Mouse (Mus musculus) limb, embryonic 11.5 days (tissue): ENCODE results near the gene Med13. TPM values are rescaled to one million over a fixed set of nuclear protein-coding genes. Genes with fewer than 3 reads are reported as not detected.

ENCODE experiments used
- ATAC-seq: fragments of 200-750 bp; cut with Nextera tagmentation; 2 replicates; pipeline ENCODE4 v1.8.0; 2017; ENCODE audit warnings: low read depth; ENCODE audit not compliant: insufficient number of reproducible peaks, low FRiP score, low TSS enrichment
- DNase-seq: peaks from one replicate; pipeline ENCODE4 v3.0.0-alpha.2; 2015; ENCODE audit warnings: low spot score
- H3K27ac ChIP-seq: fragments of 300-500 bp; sonication (generic); replicated peaks from 2 replicates; pipeline ENCODE4 v1.5.1; 2014; ENCODE audit warnings: low read depth, mild to moderate bottlenecking, low read length
- H3K27me3 ChIP-seq: fragments of 300-500 bp; sonication (generic); 2 replicates; pipeline ENCODE4 v1.6.1; 2014; ENCODE audit warnings: mild to moderate bottlenecking, low read length, mixed read lengths; ENCODE audit not compliant: control insufficient read depth, insufficient read depth
- H3K36me3 ChIP-seq: fragments of 300-500 bp; sonication (generic); 2 replicates; pipeline ENCODE4 v1.6.1; 2014; ENCODE audit warnings: mild to moderate bottlenecking, low read length, moderate library complexity, mixed read lengths; ENCODE audit not compliant: control insufficient read depth, insufficient read depth
- H3K4me1 ChIP-seq: fragments of 300-500 bp; sonication (generic); 2 replicates; pipeline ENCODE4 v1.6.1; 2014; ENCODE audit warnings: low read length, mixed read lengths; ENCODE audit not compliant: control insufficient read depth, insufficient read depth
- H3K4me2 ChIP-seq: fragments of 300-500 bp; sonication (generic); 2 replicates; pipeline ENCODE4 v1.6.1; 2014; ENCODE audit warnings: low read depth, mild to moderate bottlenecking, moderate library complexity; ENCODE audit not compliant: severe bottlenecking
- H3K4me3 ChIP-seq: fragments of 300-500 bp; sonication (generic); 2 replicates; pipeline ENCODE4 v1.5.1; 2014; ENCODE audit warnings: low read depth, low read length
- H3K9ac ChIP-seq: fragments of 300-500 bp; sonication (generic); 2 replicates; pipeline ENCODE4 v1.6.1; 2014; ENCODE audit warnings: mild to moderate bottlenecking, low read length
- H3K9me3 ChIP-seq: fragments of 300-500 bp; sonication (generic); 2 replicates; pipeline ENCODE4 v1.6.1; 2016; ENCODE audit warnings: low read length; ENCODE audit not compliant: control insufficient read depth
- WGBS: fragments of 180-500 bp; shearing (Covaris S2); extraction: QIAGEN DNeasy Blood & Tissue Kit; methylation state at CpG from one replicate; pipeline ENCODE4 v1.1.7; 2014; 5-methylcytosine and 5-hydroxymethylcytosine counted together
- polyA plus RNA-seq: library from polyadenylated mRNA; unstranded; fragments of >200 nt; fragmentation: Nextera tagmentation; extraction: Ambion mirVana; gene quantifications from 2 replicates; pipeline ENCODE4 v1.2.1, GENCODE M21; 2014

Med13 gene
- polyA plus RNA-seq, 1 experiment from 2014 or later = 13.0 TPM

DNA sequence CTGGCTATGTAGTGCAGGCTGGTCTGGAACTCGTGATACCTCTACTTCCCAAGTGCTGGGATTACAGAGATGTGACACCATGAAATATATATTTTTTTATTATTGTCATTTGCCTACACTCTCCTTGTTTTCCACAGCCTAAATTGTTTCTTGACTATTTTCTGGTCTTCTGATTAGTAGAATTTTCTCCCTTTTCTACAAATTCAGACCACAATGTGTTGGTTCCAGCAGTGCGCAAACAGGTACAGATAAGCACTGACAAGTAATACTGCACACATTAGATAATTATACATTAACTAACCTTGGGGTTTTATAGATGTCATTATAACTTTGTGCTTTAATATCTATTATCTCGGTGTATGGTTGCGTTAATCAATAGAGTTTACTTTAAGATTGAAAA lies 37.7 kb upstream of the Med13 start:
- Histone ChIP-seq H3K36me3 (no peaks in the 10 kb centered on the region), H3K4me1 (peaks cover 5% of the 10 kb centered on the region; the same call in 1 of the 2 replicates), H3K9ac (no peak overlapping the region), H3K27me3 (no peaks in the 10 kb centered on the region), H3K9me3 (no peaks in the 10 kb centered on the region), H3K4me2 (no peak overlapping the region), H3K27ac (no peak overlapping the region), H3K4me3 (no peak overlapping the region)
- 90% methylated on average over 4 of the region's 4 CpGs for WGBS
- ATAC-seq = no peak
- DNase-seq = no peak

DNA sequence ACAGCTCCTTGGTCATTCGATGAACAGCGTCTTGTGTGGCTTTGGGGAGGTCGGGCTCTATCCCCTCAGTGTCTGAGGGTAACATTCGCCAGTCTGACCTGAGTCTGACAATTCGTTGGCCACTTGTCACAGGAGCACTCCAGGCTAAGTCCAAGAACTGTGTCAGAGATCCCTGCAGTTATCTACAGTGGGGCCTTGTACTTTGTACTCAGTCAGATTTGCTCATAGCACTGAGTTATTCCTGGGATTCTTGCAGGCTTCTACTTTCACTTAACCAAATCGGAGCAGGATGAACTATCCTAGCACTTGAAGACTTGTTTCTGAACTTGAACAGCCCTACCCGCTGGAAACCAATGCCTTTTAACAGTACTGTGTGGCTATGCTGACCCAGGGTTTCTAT lies 34.3 kb upstream of the Med13 start:
- ATAC-seq = no peak
- H3K9me3 ChIP-seq = no peaks in the 10 kb centered on the region

DNA sequence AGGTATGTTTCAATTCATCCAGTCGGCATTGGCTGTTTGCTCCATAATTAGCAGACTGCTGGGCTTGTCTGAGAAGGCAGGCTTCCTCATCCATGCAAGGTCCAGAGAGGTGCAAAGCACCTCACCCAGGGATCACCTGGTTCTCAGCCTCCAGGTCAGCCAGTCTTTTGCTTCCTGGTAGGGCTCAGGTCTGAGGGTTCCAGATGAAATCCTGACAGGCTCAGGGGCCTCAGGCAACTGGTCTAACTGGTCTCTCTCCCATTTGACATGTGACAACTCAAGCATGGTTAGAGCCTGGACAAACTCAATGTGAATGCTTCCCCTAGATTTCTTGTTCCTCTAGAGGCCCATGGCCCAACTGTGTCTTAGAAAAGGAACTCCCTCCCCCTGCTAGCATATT lies 32.9 kb upstream of the Med13 start:
- no peak overlapping the region for H3K27ac ChIP-seq
- H3K9me3 ChIP-seq = no peaks in the 10 kb centered on the region
- no peak overlapping the region; the same call in 1 of the 2 replicates for H3K9ac ChIP-seq
- H3K36me3 ChIP-seq = no peaks in the 10 kb centered on the region
- H3K4me2 ChIP-seq = no peak overlapping the region
- no peak for ATAC-seq
- peaks cover 10% of the 10 kb centered on the region; the same call in 1 of the 2 replicates for H3K4me1 ChIP-seq
- 62% methylated on average over 1 of the region's 1 CpGs for WGBS
- no peak overlapping the region for H3K4me3 ChIP-seq
- DNase-seq = no peak
- no peaks in the 10 kb centered on the region for H3K27me3 ChIP-seq

More for the DNA sequence above, 34.3 kb upstream of the Med13 start:
- WGBS = 89% methylated on average over 7 of the region's 7 CpGs
- no peaks in the 10 kb centered on the region for H3K36me3 ChIP-seq
- peaks cover 5% of the 10 kb centered on the region; the same call in 1 of the 2 replicates for H3K4me1 ChIP-seq
- H3K27ac ChIP-seq = no peak overlapping the region
- no peak overlapping the region for H3K9ac ChIP-seq
- H3K4me3 ChIP-seq = no peak overlapping the region
- no peak for DNase-seq
- no peak overlapping the region for H3K4me2 ChIP-seq
- no peaks in the 10 kb centered on the region for H3K27me3 ChIP-seq

DNA sequence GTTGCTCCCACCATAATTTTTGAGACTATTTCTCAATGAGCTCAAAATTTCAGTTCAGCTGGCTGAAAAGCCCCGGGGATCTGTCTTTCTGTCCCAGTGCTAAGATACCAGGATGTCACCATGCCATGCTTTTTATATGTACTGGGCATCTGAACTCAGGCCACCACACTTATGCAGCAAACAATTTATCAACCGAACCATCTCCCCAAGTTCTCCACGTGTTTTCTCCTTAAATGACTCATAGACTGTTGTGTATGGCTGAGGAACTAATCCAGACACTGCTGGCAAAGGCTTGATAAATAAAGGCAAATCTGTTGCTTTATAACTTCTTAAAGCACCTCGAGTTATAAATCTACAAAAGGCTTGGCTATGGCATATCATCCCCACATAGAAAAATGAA lies 32.1 kb upstream of the Med13 start:
- 85% methylated on average over 4 of the region's 4 CpGs for WGBS
- H3K4me2 ChIP-seq = no peak overlapping the region
- H3K4me3 ChIP-seq = no peak overlapping the region
- ATAC-seq (no peak), DNase-seq (no peak)
- no peaks in the 10 kb centered on the region for H3K36me3 ChIP-seq
- H3K4me1 ChIP-seq = peaks cover 9% of the 10 kb centered on the region; the same call in 1 of the 2 replicates
- no peaks in the 10 kb centered on the region for H3K9me3 ChIP-seq
- no peak overlapping the region for H3K9ac ChIP-seq
- no peak overlapping the region for H3K27ac ChIP-seq
- no peaks in the 10 kb centered on the region for H3K27me3 ChIP-seq

DNA sequence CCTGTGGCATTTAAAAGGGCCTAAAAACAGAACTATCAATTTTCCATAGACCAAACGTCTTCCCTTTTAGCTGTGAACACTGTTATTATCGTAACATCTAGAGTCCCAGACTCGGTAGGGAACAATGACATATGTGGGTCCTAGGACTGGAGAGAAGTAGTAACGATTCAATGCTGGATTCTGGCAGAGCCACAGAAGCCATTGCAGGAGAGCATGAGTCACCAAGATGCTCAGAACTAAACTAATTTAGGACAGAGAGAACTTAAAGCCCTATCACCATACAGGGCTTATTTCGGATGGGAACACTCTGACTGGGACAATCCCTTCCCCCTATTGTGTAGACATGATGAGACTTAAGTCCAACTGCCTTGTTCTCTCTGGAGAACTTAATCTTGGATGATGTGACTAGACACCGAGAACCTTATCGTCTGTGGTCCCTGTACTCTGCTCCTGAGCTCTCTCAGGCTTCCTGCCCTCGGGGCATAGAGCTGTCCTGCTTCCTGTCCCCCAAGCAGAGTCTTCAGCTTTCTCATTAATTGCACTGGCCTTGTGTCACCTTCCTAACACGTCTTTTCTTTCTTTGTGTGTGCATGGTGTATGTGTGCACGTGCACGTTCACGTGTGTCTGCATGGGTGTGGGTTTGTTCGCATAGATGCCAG lies 31.5 kb upstream of the Med13 start:
- no peak overlapping the region for H3K9ac ChIP-seq
- no peaks in the 10 kb centered on the region for H3K36me3 ChIP-seq
- H3K27ac ChIP-seq = no peak overlapping the region
- no peak overlapping the region for H3K4me2 ChIP-seq
- H3K27me3 ChIP-seq = no peaks in the 10 kb centered on the region
- DNase-seq = no peak
- 87% methylated on average over 13 of the region's 13 CpGs for WGBS
- no peak for ATAC-seq
- H3K4me3 ChIP-seq = no peak overlapping the region
- H3K4me1 ChIP-seq = peaks cover 9% of the 10 kb centered on the region; the same call in 1 of the 2 replicates
- H3K9me3 ChIP-seq = no peaks in the 10 kb centered on the region

DNA sequence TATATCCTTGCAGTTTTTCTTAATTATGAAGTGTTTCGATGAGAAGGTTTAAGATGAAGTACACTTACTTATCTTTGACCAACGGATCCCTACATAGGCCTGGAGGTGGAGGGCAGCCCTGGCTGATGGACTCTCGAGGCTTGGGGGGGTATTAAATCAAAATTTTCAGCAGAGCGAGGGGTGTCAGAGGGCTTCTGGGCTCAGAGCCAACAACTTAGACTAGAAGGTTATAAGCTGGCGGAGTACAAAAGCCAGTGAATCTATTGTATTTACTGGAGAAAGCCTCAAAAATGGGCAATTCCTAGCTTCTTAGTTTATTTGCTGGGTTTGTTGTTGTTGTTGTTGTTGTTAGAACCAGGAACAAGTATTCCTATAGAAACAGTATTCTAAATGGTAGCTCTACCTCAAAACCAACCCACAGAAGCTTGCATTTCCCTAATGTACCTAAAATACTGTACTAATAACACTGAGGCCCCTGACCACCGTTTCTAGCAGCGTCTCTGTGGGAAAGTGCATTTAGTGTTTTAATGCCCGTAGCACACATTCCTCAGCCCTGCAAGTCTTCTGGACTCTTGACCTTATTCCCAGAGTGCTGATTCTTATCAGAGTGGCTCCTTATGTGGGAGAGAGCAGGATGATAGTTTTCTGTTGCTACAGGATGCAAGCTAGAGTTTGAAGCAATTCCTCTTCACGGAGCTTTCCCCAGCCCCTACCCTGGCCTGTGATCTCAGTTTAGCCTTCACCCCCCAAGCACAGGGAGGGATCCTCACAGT lies 29.9 kb upstream of the Med13 start:
- Histone ChIP-seq H3K4me3 (no peak overlapping the region), H3K27ac (no peak overlapping the region), H3K9me3 (no peaks in the 10 kb centered on the region), H3K36me3 (no peaks in the 10 kb centered on the region), H3K4me2 (no peak overlapping the region), H3K27me3 (no peaks in the 10 kb centered on the region), H3K9ac (no peak overlapping the region), H3K4me1 (peaks cover 9% of the 10 kb centered on the region; the same call in 1 of the 2 replicates)
- no peak for DNase-seq
- ATAC-seq = no peak
- 55% methylated on average over 9 of the region's 9 CpGs for WGBS

DNA sequence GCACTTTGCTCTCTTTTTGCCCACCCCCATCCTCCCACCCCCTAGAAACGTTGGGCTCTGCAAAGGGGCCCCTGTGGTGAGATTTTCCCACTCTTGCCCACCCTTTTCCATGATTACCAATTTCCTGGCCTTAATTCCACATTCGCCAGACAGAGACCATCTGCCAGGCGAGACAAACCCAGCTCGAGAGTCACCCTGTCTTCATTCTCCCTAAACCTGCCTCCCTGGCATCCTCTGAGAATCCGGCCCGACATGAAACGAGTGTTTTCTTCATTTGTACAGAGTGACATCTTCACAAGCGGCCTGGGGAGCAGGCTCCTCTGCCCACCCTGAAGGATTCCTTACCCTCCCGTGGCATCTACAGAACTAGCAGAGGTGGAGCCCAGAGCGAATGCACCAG lies 29.2 kb upstream of the Med13 start:
- Histone ChIP-seq H3K36me3 (no peaks in the 10 kb centered on the region), H3K4me3 (no peak overlapping the region), H3K9ac (no peak overlapping the region), H3K4me1 (peaks cover 9% of the 10 kb centered on the region; the same call in 1 of the 2 replicates), H3K4me2 (no peak overlapping the region), H3K9me3 (no peaks in the 10 kb centered on the region), H3K27me3 (no peaks in the 10 kb centered on the region), H3K27ac (no peak overlapping the region)
- 75% methylated on average over 10 of the region's 10 CpGs for WGBS
- ATAC-seq = no peak
- no peak for DNase-seq

DNA sequence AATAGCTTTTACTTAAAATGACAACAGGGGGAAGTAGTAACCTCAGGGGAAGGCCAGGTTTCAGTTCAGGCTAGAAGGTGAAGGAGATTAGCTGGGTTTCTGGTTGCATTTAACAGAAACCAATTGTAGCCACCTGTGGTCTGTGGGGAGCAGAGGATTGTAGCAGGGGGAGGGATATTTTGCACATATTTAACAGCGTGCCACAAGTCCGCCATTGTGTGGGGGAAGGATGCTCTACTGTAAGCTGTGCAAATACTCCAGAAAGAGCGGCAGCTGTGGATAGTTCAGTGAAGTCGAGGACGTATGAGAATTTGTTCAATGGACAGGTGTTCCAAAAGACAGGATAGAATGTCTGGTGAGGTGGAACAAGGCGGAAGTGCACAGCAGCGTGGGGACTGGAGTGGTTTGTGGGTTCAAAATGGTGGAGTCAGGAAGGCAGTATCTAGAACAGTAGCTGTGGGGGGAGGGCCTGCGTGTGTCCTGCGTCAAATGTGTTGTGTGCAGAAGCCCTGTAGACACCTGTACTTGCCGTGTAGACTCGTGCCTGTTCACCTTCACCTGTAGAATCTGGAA lies 28.4 kb upstream of the Med13 start:
- H3K9me3 ChIP-seq = no peaks in the 10 kb centered on the region
- peaks cover 9% of the 10 kb centered on the region; the same call in 1 of the 2 replicates for H3K4me1 ChIP-seq
- H3K4me3 ChIP-seq = no peak overlapping the region
- no peaks in the 10 kb centered on the region for H3K36me3 ChIP-seq
- H3K27ac ChIP-seq = no peak overlapping the region
- DNase-seq (no peak), ATAC-seq (no peak)
- 82% methylated on average over 11 of the region's 11 CpGs for WGBS
- H3K27me3 ChIP-seq = no peaks in the 10 kb centered on the region
- no peak overlapping the region for H3K9ac ChIP-seq
- no peak overlapping the region for H3K4me2 ChIP-seq
